Mouse (Mus musculus) midbrain, embryonic 11.5 days (tissue): ENCODE measurements at regions not wholly inside any gene's neighbourhood (a gene's known extent, or its start where the extent isn't known, plus 50 kb on each side); places are given as distances from the start of the nearest gene placed in this dataset.
A peak's percentile ranks its signal among the peaks of the same experiment; 100 is the strongest.

ENCODE experiments used
- ATAC-seq: fragments of 200-750 bp; cut with Nextera tagmentation; 2 replicates; pipeline ENCODE4 v1.8.0; 2017; ENCODE audit warnings: moderate TSS enrichment, moderate library complexity; ENCODE audit not compliant: low FRiP score
- DNase-seq: peaks from one replicate; pipeline ENCODE4 v3.0.0; 2015; ENCODE audit warnings: low spot score; ENCODE audit errors: missing footprints
- H3K27ac ChIP-seq: fragments of 300-500 bp; sonication (generic); 2 replicates; pipeline ENCODE4 v1.5.1; 2014; ENCODE audit warnings: low read depth, low read length
- H3K27me3 ChIP-seq: fragments of 300-500 bp; sonication (generic); 2 replicates; pipeline ENCODE4 v1.6.1; 2014; ENCODE audit warnings: mild to moderate bottlenecking, low read length, moderate library complexity, mixed read lengths; ENCODE audit not compliant: control insufficient read depth, insufficient read depth
- H3K36me3 ChIP-seq: fragments of 300-500 bp; sonication (generic); 2 replicates; pipeline ENCODE4 v1.6.1; 2014; ENCODE audit warnings: mild to moderate bottlenecking, low read length, moderate library complexity, mixed read lengths; ENCODE audit not compliant: control insufficient read depth, insufficient read depth
- H3K4me1 ChIP-seq: fragments of 300-500 bp; sonication (generic); 2 replicates; pipeline ENCODE4 v1.6.1; 2014; ENCODE audit warnings: low read length; ENCODE audit not compliant: control insufficient read depth, insufficient read depth
- H3K4me2 ChIP-seq: fragments of 300-500 bp; sonication (generic); 2 replicates; pipeline ENCODE4 v1.6.1; 2014; ENCODE audit warnings: mild to moderate bottlenecking, moderate library complexity
- H3K4me3 ChIP-seq: fragments of 300-500 bp; sonication (generic); 2 replicates; pipeline ENCODE4 v1.5.1; 2014; ENCODE audit warnings: low read depth, low read length
- H3K9ac ChIP-seq: fragments of 300-500 bp; sonication (generic); 2 replicates; pipeline ENCODE4 v1.6.1; 2014; ENCODE audit warnings: low read length
- H3K9me3 ChIP-seq: fragments of 300-500 bp; sonication (generic); 2 replicates; pipeline ENCODE4 v1.6.1; 2016; ENCODE audit warnings: low read length; ENCODE audit not compliant: control insufficient read depth
- WGBS: fragments of 180-500 bp; shearing (Covaris S2); extraction: QIAGEN DNeasy Blood & Tissue Kit; methylation state at CpG from one replicate; pipeline ENCODE4 v1.1.7; 2014; 5-methylcytosine and 5-hydroxymethylcytosine counted together

- DNase-seq (no peak), ATAC-seq (no peak)
- Histone ChIP-seq H3K4me3 (no peak overlapping the region), H3K27me3 (no peaks in the 10 kb centered on the region), H3K9me3 (no peaks in the 10 kb centered on the region), H3K4me2 (no peak overlapping the region), H3K9ac (no peak overlapping the region), H3K27ac (no peak overlapping the region), H3K4me1 (no peaks in the 10 kb centered on the region), H3K36me3 (no peaks in the 10 kb centered on the region)
- 89% methylated on average over 1 of the region's 1 CpGs for WGBS
Measured at GRCm38 (mm10) chr3:53792541-53792940, 52.3 kb upstream of the Gm10985 start.

DNA sequence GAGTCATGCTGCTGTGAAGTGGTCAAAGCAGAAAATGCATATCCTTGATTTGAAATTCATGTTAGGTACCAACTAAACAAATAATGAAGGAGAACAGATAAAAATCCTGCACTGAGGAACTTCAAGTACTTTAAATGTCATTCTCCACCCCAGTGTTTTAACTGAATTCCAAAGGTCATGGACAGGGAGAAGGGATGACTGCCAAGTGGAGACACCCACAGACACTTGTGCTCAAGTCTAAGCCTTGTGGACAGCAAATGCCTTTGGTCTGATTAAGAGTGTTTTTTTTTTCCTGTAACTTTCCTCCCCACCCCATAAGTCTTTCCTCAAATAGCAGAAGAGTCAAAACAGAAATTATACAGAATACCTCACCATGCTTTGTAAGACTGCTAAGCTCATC, 55.2 kb upstream of the Gm10985 start:
- no peak for DNase-seq
- ATAC-seq = no peak
- Histone ChIP-seq H3K27me3 (no peaks in the 10 kb centered on the region), H3K4me1 (no peaks in the 10 kb centered on the region), H3K9me3 (no peaks in the 10 kb centered on the region), H3K9ac (no peak overlapping the region), H3K4me2 (no peak overlapping the region), H3K4me3 (no peak overlapping the region), H3K36me3 (no peaks in the 10 kb centered on the region), H3K27ac (no peak overlapping the region)

GRCm38 (mm10) chr3:53785201-53785600, 59.7 kb upstream of the Gm10985 start:
- ATAC-seq = no peak
- H3K9me3 ChIP-seq = no peaks in the 10 kb centered on the region

DNA sequence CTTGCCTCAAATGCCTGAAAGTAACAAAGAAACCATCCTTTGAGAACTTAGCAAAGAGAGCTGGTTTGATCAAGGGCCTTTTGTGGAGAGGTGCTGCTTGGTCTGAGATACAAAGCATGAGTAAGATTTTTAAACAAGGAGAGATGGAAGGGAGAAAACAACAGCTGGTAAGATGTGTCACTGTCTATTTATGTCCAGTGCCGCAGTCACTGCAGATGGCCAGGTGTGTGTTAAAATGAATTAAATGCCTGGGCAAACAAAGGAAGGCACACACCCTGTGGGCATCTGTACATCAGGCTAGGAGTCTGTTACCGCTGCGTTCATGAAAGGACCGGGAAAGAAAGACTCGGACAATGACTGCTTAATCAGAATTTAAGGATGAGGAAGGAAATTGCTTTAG, 68.2 kb upstream of the Gm10985 start:
- Histone ChIP-seq H3K9ac (no peak overlapping the region), H3K4me3 (no peak overlapping the region), H3K27me3 (no peaks in the 10 kb centered on the region), H3K9me3 (no peaks in the 10 kb centered on the region), H3K4me2 (no peak overlapping the region), H3K27ac (no peak overlapping the region), H3K4me1 (no peaks in the 10 kb centered on the region), H3K36me3 (no peaks in the 10 kb centered on the region)
- DNase-seq (no peak), ATAC-seq (no peak)
- 80% methylated on average over 5 of the region's 5 CpGs for WGBS

More at GRCm38 (mm10) chr3:53785201-53785600, 59.7 kb upstream of the Gm10985 start:
- H3K4me2 ChIP-seq = no peak overlapping the region
- H3K9ac ChIP-seq = no peak overlapping the region
- WGBS = 65% methylated on average over 3 of the region's 3 CpGs
- DNase-seq = no peak
- no peaks in the 10 kb centered on the region for H3K27me3 ChIP-seq
- no peak overlapping the region for H3K27ac ChIP-seq
- no peaks in the 10 kb centered on the region for H3K4me1 ChIP-seq
- no peaks in the 10 kb centered on the region for H3K36me3 ChIP-seq
- H3K4me3 ChIP-seq = no peak overlapping the region

DNA sequence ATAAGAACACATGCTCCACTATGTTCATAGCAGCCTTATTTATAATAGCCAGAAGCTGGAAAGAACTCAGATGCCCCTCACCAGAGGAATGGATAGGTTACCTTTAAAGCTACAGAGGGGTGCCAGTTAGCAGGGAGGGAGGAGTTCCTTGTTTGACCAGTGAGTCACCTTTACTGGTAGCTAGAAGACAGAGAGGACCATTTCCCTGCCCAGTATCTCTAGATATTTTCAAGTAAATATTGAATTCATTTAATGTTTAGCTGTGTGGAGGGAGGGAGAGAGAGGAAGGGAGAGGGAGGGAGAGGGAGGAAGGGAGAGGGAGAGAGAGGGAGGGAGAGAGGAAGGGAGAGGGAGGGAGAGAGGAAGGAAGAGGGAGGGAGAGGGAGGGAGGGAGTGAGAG, 77.3 kb upstream of the Gm10985 start:
- DNase-seq (no peak), ATAC-seq (no peak)
- Histone ChIP-seq H3K4me1 (no peaks in the 10 kb centered on the region), H3K4me3 (no peak overlapping the region), H3K27me3 (no peaks in the 10 kb centered on the region), H3K9me3 (no peaks in the 10 kb centered on the region), H3K4me2 (no peak overlapping the region), H3K36me3 (no peaks in the 10 kb centered on the region), H3K9ac (no peak overlapping the region), H3K27ac (no peak overlapping the region)

GRCm38 (mm10) chr3:53763981-53764380, 80.9 kb upstream of the Gm10985 start:
- H3K4me3 ChIP-seq = no peak overlapping the region
- no peaks in the 10 kb centered on the region for H3K27me3 ChIP-seq
- H3K4me1 ChIP-seq = no peaks in the 10 kb centered on the region
- DNase-seq (no peak), ATAC-seq (no peak)
- H3K9ac ChIP-seq = no peak overlapping the region
- WGBS = 90% methylated on average over 2 of the region's 2 CpGs
- H3K27ac ChIP-seq = no peak overlapping the region
- no peaks in the 10 kb centered on the region for H3K36me3 ChIP-seq
- no peaks in the 10 kb centered on the region for H3K9me3 ChIP-seq
- H3K4me2 ChIP-seq = no peak overlapping the region

GRCm38 (mm10) chr3:53761514-53762075, 83.3 kb upstream of the Gm10985 start:
- H3K27ac ChIP-seq = no peak overlapping the region
- peak; percentile 85 for DNase-seq
- H3K4me1 ChIP-seq = no peaks in the 10 kb centered on the region
- H3K4me3 ChIP-seq = no peak overlapping the region
- H3K9ac ChIP-seq = no peak overlapping the region
- WGBS = 37% methylated on average over 11 of the region's 11 CpGs
- no peak overlapping the region for H3K4me2 ChIP-seq
- ATAC-seq = peak; percentile 61
- H3K9me3 ChIP-seq = no peaks in the 10 kb centered on the region
- H3K27me3 ChIP-seq = no peaks in the 10 kb centered on the region
- no peaks in the 10 kb centered on the region for H3K36me3 ChIP-seq

DNA sequence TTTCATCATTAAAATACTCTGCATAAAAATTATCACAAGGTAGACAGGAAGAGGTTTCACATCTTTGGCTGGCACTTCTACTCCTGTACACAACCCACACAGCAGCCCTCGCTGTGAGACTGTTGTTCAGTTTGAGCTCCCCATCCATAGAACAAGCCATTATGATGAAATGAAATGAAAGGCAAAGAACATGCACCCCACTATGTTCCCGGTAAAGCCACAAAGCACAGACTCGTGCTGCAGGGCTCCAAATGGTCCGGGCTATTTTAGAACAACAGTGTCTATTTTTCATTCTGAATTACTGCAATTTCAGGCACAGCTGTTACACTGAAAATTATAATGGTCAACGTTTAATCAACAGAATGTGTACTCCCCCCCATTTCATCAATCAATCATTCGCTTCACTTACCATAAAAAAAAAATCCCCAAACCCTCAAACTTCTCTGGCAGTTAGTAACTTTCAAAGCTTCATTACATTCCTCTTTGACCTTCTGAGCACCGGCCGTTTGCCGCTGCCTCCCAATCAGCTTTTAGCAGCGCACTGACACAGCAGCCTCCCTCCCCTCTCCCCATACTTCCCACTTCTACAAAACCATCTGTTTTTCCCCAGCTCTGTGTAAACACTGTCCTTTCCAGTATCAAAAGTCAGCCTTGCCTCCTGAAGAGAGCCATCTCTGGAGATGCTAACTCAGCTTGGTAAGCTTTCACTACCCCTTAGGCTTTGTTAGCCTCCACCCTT, 88.6 kb upstream of the Gm10985 start:
- Histone ChIP-seq H3K4me1 (no peaks in the 10 kb centered on the region), H3K9ac (no peak overlapping the region), H3K4me2 (no peak overlapping the region), H3K9me3 (no peaks in the 10 kb centered on the region), H3K36me3 (no peaks in the 10 kb centered on the region), H3K4me3 (no peak overlapping the region), H3K27me3 (no peaks in the 10 kb centered on the region), H3K27ac (no peak overlapping the region)
- DNase-seq = peak; percentile 81
- no peak for ATAC-seq
- 67% methylated on average over 10 of the region's 10 CpGs for WGBS

GRCm38 (mm10) chr3:53737161-53737560, 80.0 kb upstream of the Frem2 start:
- no peak overlapping the region for H3K4me2 ChIP-seq
- no peaks in the 10 kb centered on the region for H3K4me1 ChIP-seq
- 88% methylated on average over 4 of the region's 4 CpGs for WGBS
- H3K9me3 ChIP-seq = no peaks in the 10 kb centered on the region
- H3K4me3 ChIP-seq = no peak overlapping the region
- DNase-seq (peak; percentile 79), ATAC-seq (no peak)
- H3K9ac ChIP-seq = no peak overlapping the region
- no peaks in the 10 kb centered on the region for H3K27me3 ChIP-seq
- H3K36me3 ChIP-seq = no peaks in the 10 kb centered on the region
- H3K27ac ChIP-seq = no peak overlapping the region
